Mouse (Mus musculus) midbrain, embryonic 16.5 days (tissue): Measurements from ENCODE around the gene Abcc3. TPM values are rescaled to one million over a fixed set of nuclear protein-coding genes. Genes with fewer than 3 reads are reported as not detected.
A peak's percentile ranks its signal among the peaks of the same experiment; 100 is the strongest.

Experiments
- ATAC-seq: fragments of 200-750 bp; cut with Nextera tagmentation; 2 replicates; pipeline ENCODE4 v1.8.0; 2017; ENCODE audit warnings: moderate TSS enrichment
- H3K27ac ChIP-seq: fragments of 300-500 bp; sonication (generic); 2 replicates; pipeline ENCODE4 v1.5.1; 2014; ENCODE audit warnings: mild to moderate bottlenecking, low read length, mixed read lengths
- H3K27me3 ChIP-seq: fragments of 300-500 bp; sonication (generic); 2 replicates; pipeline ENCODE4 v1.6.1; 2014; ENCODE audit warnings: low read depth, low read length, mixed read lengths; ENCODE audit not compliant: control insufficient read depth, insufficient read depth
- H3K36me3 ChIP-seq: fragments of 300-500 bp; sonication (generic); 2 replicates; pipeline ENCODE4 v1.6.1; 2014; ENCODE audit warnings: mild to moderate bottlenecking, low read length, moderate library complexity, mixed read lengths; ENCODE audit not compliant: control insufficient read depth, insufficient read depth
- H3K4me1 ChIP-seq: fragments of 300-500 bp; sonication (generic); 2 replicates; pipeline ENCODE4 v1.6.1; 2014; ENCODE audit warnings: mild to moderate bottlenecking, low read length, mixed read lengths; ENCODE audit not compliant: control insufficient read depth, insufficient read depth
- H3K4me2 ChIP-seq: fragments of 300-500 bp; sonication (generic); 2 replicates; pipeline ENCODE4 v1.6.1; 2014; ENCODE audit warnings: mild to moderate bottlenecking, low read length, mixed read lengths
- H3K4me3 ChIP-seq: fragments of 300-500 bp; sonication (generic); 2 replicates; pipeline ENCODE4 v1.5.1; 2014; ENCODE audit warnings: low read depth, mild to moderate bottlenecking, low read length, moderate library complexity, mixed read lengths
- H3K9ac ChIP-seq: fragments of 300-500 bp; sonication (generic); 2 replicates; pipeline ENCODE4 v1.6.1; 2014; ENCODE audit warnings: low read depth, low read length, mixed read lengths
- H3K9me3 ChIP-seq: fragments of 300-500 bp; sonication (generic); replicated peaks from 2 replicates; pipeline ENCODE4 v1.6.1; 2014; ENCODE audit warnings: mild to moderate bottlenecking, low read length, mixed read lengths; ENCODE audit not compliant: control insufficient read depth, poor library complexity, severe bottlenecking
- WGBS: fragments of 180-500 bp; shearing (Covaris S2); extraction: QIAGEN DNeasy Blood & Tissue Kit; methylation state at CpG from one replicate; pipeline ENCODE4 v1.1.7; 2014; 5-methylcytosine and 5-hydroxymethylcytosine counted together
- polyA plus RNA-seq: library from polyadenylated mRNA; unstranded; fragments of >200 nt; fragmentation: Nextera tagmentation; extraction: Ambion mirVana; gene quantifications from 2 replicates; pipeline ENCODE4 v1.2.1, GENCODE M21; 2015

Gene Abcc3
- polyA plus RNA-seq, 1 experiment from 2014 or later: 0.57 TPM

DNA sequence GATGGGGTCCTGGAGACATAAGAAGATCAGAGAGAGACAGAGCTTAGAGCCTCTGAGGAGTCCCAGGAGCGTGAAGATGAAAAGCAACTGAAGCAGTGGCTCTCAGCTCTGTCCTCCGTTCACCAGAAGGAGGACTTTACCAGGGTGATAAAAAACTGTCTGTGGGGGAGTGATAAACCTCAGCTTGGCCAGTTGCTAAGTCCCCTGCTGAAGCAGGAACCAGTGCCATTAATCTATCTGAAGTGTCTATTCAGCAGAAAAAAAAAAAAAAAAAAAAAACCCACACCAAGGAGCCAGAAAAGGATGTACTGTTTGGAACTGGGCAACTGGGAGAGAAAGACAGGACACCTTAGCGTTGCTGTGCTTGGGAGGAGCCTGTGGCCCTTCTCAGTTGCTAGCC is 41.7 kb downstream of the Abcc3 start:
- Histone ChIP-seq H3K4me1 (no peaks in the 10 kb centered on the region), H3K4me3 (no peak overlapping the region), H3K4me2 (no peak overlapping the region), H3K27me3 (no peaks in the 10 kb centered on the region), H3K9ac (no peak overlapping the region), H3K36me3 (no peaks in the 10 kb centered on the region), H3K9me3 (no peaks in the 10 kb centered on the region), H3K27ac (no peak overlapping the region)
- no peak for ATAC-seq
- 40% methylated on average over 3 of the region's 3 CpGs for WGBS

DNA sequence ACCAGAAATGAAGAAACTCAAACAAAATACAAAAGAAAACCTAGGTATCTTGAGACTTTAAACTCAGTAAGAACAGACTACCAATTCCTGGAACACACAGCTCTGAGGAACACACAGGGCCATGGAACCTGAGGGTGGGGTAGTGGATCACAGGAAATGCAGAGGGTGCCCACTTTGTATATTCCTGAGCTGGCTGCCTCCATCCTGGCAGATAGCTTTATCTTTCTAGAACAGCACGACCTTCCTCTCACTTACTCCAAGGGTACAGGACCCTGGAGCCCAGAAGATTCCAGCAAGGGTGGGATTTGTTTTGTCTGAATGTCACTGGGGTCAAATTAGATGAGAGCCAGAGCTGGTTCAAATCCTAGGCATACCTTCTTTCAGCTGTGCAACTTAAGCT is 42.5 kb downstream of the Abcc3 start:
- 63% methylated on average over 1 of the region's 1 CpGs for WGBS
- no peak for ATAC-seq

DNA sequence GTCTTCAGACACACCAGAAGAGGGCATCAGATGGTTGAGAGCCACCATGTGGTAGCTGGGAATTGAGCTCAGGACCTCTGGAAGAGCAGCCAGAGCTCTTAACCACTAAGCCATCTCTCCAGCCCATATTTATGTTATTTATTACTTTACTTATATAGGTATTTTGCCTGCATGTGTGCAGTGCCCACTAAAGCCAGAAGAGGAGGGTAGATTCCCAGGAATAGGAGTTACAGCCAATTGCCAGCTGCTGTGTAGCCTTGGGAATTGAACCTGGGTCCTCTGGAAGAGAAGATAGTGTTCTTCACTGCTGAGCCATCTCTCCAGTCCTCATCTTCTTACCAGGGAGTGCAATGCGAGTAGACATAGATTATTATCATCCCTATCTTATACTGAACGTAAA is 43.0 kb downstream of the Abcc3 start:
- Histone ChIP-seq H3K4me3 (no peak overlapping the region), H3K36me3 (no peaks in the 10 kb centered on the region), H3K27ac (no peak overlapping the region), H3K4me2 (no peak overlapping the region), H3K9me3 (no peaks in the 10 kb centered on the region), H3K27me3 (no peaks in the 10 kb centered on the region), H3K9ac (no peak overlapping the region), H3K4me1 (no peaks in the 10 kb centered on the region)
- 93% methylated on average over 2 of the region's 2 CpGs for WGBS
- ATAC-seq: no peak

More for the DNA sequence above, 42.5 kb downstream of the Abcc3 start:
- Histone ChIP-seq H3K27me3 (no peaks in the 10 kb centered on the region), H3K4me3 (no peak overlapping the region), H3K4me1 (no peaks in the 10 kb centered on the region), H3K27ac (no peak overlapping the region), H3K4me2 (no peak overlapping the region), H3K9me3 (no peaks in the 10 kb centered on the region), H3K36me3 (no peaks in the 10 kb centered on the region), H3K9ac (no peak overlapping the region)

DNA sequence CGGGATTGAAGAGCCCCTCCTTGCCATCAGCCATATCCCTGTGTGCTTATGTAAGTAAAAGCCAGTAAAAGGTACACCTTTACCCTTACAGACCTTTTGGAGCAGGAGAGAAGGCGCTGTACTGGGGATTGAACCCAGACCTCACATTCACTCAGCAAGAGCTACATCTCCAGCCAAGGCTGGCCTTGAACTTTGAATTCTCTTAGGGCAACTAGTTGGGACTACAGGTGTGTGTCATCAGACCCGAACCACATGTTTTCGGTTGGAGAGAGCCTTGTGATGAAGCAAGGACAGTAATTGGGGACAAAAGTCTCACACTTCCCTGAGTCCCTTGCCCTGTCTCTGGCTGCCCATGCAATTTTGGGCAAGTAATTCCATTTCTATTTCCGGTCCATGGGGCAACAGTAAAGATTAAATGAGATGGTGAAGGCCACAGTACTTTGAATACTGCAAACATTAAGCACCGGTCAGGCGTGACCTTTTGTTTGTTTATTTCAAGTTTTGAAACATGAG is 45.7 kb downstream of the Abcc3 start:
- Histone ChIP-seq H3K27me3 (no peaks in the 10 kb centered on the region), H3K9ac (no peak overlapping the region), H3K27ac (no peak overlapping the region), H3K36me3 (no peaks in the 10 kb centered on the region), H3K9me3 (no peaks in the 10 kb centered on the region), H3K4me1 (peaks cover 18% of the 10 kb centered on the region), H3K4me2 (no peak overlapping the region), H3K4me3 (no peak overlapping the region)
- 89% methylated on average over 7 of the region's 7 CpGs for WGBS
- ATAC-seq: no peak

DNA sequence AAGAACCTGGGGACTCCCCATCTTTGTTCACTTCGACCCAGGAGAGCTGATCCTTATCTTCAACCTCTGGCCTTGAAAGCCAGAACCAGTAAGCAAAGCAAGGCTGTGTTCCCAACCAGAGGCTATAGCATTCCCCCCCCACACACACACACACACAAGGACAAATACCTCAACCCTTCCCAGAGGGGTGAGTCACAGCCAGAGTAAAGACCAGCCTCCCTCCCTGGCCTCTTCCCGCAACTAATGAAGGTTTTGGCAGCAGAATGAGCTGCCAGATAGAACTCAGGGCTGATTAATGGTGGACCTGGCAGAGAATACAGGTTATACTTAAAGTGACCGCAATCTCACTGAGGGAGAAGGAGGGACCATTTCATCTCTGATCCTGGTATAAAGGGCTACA is 46.2 kb downstream of the Abcc3 start:
- peaks cover 22% of the 10 kb centered on the region for H3K4me1 ChIP-seq
- no peak for ATAC-seq
- no peak overlapping the region for H3K27ac ChIP-seq
- no peak overlapping the region for H3K4me2 ChIP-seq
- H3K36me3 ChIP-seq: no peaks in the 10 kb centered on the region
- H3K27me3 ChIP-seq: no peaks in the 10 kb centered on the region
- WGBS: 85% methylated on average over 3 of the region's 3 CpGs
- H3K9ac ChIP-seq: no peak overlapping the region
- no peak overlapping the region for H3K4me3 ChIP-seq
- no peaks in the 10 kb centered on the region for H3K9me3 ChIP-seq

DNA sequence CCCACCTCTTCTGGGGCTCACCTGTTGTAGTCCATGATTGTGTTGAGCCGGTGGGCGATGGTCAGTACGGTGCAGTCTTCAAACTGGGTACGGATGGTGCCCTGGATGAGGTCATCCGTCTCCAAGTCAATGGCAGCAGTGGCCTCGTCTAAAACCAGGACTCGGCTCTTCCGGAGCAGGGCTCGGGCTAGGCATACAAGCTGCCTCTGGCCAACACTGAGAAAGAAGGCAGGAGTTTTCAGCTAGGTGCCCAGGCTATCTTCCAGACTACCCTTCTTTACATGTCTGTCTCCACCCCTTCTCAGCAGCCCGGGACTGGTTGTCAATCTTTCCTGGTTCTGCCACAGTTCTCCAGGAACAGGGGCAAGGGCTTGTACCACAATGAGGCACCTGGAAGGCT is 46.9 kb downstream of the Abcc3 start:
- H3K4me1 ChIP-seq: peaks cover 22% of the 10 kb centered on the region
- ATAC-seq: no peak
- no peak overlapping the region for H3K4me2 ChIP-seq
- 91% methylated on average over 10 of the region's 10 CpGs for WGBS
- no peaks in the 10 kb centered on the region for H3K36me3 ChIP-seq
- H3K9me3 ChIP-seq: no peaks in the 10 kb centered on the region
- H3K9ac ChIP-seq: no peak overlapping the region
- no peaks in the 10 kb centered on the region for H3K27me3 ChIP-seq
- H3K27ac ChIP-seq: no peak overlapping the region
- no peak overlapping the region for H3K4me3 ChIP-seq

DNA sequence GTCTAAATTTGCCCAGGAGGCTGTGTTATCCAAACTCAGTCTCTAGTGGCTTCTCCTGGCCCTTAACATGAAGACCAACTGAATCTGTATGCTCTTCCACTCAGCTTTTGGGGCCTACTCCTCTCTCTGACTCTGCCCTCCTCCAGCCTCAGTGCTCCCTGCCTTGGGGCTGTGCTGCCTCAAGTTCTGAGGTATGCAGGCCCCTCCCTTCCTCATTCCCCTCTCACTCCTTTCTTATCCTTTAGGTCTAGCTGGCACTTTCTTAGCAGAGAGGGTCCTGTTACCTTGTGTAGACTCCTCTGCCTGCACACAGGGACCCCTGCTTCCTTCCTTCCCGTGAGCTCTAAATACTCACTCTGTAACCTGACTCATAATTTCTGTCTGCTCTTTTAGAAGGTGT is 48.3 kb downstream of the Abcc3 start:
- Histone ChIP-seq H3K9me3 (no peaks in the 10 kb centered on the region), H3K27ac (0 out of 2 replicates have a peak overlapping the region, but pooled peaks have one; percentile 5)

DNA sequence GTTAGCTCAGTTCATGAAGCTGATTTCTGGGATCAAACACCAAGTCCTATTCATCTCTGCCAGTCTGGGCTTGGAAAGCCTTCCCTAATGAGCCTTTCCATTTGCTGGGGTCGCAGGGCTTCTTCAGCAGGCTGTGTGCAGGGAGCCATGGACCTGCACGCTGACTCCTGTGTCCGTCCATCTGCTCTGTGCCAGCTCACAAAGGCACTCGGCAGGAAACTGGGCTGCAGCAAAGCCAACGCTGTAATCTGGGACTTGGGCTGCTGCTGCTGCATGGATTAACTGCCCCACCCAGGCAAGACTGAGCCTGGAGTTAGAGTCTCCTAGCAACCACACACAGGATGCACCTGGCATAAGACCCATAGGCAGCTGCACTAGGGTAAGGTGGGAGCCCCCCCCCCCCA is 48.8 kb downstream of the Abcc3 start:
- H3K27me3 ChIP-seq: no peaks in the 10 kb centered on the region
- H3K4me1 ChIP-seq: peaks cover 22% of the 10 kb centered on the region
- H3K4me2 ChIP-seq: no peak overlapping the region
- peak overlapping the region; percentile 1 for H3K9ac ChIP-seq
- ATAC-seq: peak; percentile 43; the same call in 1 of the 2 replicates
- no peaks in the 10 kb centered on the region for H3K9me3 ChIP-seq
- no peak overlapping the region for H3K4me3 ChIP-seq
- H3K27ac ChIP-seq: peak overlapping the region; percentile 17; the same call in 1 of the 2 replicates
- peaks cover 9% of the 10 kb centered on the region for H3K36me3 ChIP-seq
- 6% methylated on average over 5 of the region's 5 CpGs for WGBS

More for the DNA sequence above, 48.3 kb downstream of the Abcc3 start:
- peaks cover 4% of the 10 kb centered on the region for H3K36me3 ChIP-seq
- no peak overlapping the region for H3K4me3 ChIP-seq
- no peak overlapping the region for H3K9ac ChIP-seq
- H3K4me2 ChIP-seq: no peak overlapping the region
- H3K4me1 ChIP-seq: peaks cover 22% of the 10 kb centered on the region
- no peaks in the 10 kb centered on the region for H3K27me3 ChIP-seq
- 38% methylated on average over 1 of the region's 1 CpGs for WGBS
- no peak for ATAC-seq

DNA sequence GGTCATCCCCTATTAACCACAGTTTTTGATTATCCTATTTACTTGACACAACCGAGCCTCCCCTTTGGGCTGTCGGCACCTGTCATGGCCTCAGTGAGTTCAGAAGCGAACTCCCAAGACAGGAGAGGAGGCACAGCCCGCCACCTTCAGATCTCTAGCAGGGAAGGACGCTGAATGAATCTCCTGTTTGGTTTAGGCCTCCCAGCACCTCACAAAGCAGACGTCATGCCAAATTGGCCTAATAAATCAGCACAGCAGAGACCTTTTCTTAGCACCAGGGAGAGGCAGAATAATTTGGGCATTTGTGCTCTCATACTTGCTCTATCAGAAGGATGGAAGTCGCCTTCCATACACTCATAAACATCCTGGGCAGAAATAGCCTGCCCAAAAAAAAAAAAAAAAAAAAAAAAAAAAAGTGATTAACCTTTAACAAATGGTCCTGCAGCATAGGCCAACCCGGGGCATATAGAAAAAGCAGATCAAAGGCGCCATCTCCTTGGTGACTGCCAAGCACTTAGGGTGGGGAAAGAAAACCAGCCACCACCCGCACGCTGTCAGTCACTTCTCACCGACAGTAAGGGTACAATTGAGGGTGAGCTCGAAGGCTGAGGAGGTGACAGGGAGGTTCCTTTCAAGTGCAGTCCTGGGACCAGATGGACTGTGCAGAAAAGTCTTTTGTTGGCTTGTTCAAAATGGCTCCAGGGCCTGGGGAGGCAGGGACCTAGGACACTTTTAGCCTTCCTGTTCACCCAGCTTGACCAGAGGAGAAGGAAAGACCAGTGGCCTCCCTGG is 50.5 kb downstream of the Abcc3 start:
- Histone ChIP-seq H3K27me3 (no peaks in the 10 kb centered on the region), H3K9ac (peak overlapping the region; percentile 41; the same call in 1 of the 2 replicates), H3K4me3 (no peak overlapping the region), H3K27ac (no peak overlapping the region), H3K4me2 (no peak overlapping the region), H3K36me3 (peaks cover 18% of the 10 kb centered on the region), H3K4me1 (peaks cover 22% of the 10 kb centered on the region), H3K9me3 (no peaks in the 10 kb centered on the region)
- no peak for ATAC-seq
- 14% methylated on average over 13 of the region's 13 CpGs for WGBS
